Mouse (Mus musculus): Measurements from ENCODE around the gene Atxn1. TPM values are rescaled to one million over a fixed set of nuclear protein-coding genes. Genes with fewer than 3 reads are reported as not detected.

Atxn1 gene
- total RNA-seq (2023), result 16.5 and 23.6 TPM in 2 replicates

DNA sequence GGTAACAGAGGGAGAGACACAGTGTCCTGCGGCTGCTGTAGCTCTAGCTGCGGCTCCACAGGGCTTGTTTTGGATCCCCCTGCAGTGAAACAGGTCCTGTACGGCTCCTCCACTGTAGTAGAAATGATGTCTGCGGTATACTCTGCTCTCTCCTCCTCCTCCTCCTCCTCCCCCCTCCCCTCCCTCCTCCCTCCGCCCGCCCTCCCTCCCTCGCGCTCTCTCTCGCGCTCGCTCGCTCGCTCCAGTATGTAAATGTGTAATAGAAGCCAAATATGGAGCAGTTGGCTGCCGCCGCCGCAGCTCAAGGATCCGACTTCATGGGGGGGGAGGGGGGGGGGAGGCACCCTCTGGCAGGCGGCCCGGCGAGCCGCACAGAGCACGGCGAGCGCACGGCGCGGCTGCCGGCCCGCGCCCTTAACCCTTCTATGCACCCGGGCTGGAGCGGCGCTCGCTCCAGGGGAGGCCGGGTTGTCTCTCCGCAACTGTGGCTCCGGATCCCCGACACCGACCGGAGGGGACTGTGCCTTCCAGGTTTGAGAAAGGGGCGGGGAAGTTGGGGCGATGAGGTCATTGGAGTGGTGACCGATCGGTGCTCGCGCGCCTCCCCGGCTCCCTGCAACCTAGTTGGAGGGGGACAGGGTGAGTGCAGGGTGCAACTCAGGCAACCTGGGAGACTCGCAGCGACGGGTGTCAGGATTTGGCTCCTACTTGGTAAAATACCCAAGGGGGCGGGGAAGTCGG, at the start of gene Atxn1:
Gene Atxn1, minus strand, starts transcription at position 156 of the 741 bp plus-strand sequence.

GRCm38 (mm10) chr13:45507274-45508229, 457.3 kb downstream of the Atxn1 start, which contains the start of gene Gmpr:
TSS of gene Gmpr (plus strand) at chr13:45507444.

Data from neutrophil, adult 65 days (primary cell).